Mouse (Mus musculus) neural tube, embryonic 10.5 days (tissue): ENCODE measurements around the gene 1700056E22Rik.

Experiments
- DNase-seq: peaks from one replicate; pipeline ENCODE4 v3.0.0-alpha.2; 2017; ENCODE audit warnings: low spot score; ENCODE audit errors: extremely low spot score

The 1700056E22Rik gene

GRCm38 (mm10) chr1:184034011-184034557 lies at the start of gene 1700056E22Rik:
Gene 1700056E22Rik, minus strand, starts transcription at chr1:184034301.
- peak; percentile 98 for DNase-seq

DNA sequence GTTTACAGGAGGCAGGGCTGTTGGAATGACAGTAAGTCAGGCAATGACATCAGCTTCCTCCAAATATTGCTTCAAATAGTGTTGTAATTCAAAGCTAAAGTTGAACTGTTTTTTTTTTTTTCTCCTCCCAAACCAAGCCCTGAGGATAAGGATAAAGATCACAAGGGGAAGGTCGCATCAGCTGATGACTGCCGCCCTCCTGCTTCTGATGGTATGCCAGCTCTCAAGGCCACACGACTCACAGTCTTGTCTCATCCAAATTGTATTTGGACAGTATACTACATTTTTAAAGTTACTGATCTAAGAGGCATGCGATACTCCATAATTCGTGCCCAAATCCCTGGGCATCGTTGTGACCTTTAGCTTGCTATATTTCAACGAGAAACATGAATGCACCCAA lies 49.1 kb upstream of the 1700056E22Rik start:
- DNase-seq, result no peak

GRCm38 (mm10) chr1:184082661-184083060 lies 48.6 kb upstream of the 1700056E22Rik start:
- DNase-seq, result no peak

DNA sequence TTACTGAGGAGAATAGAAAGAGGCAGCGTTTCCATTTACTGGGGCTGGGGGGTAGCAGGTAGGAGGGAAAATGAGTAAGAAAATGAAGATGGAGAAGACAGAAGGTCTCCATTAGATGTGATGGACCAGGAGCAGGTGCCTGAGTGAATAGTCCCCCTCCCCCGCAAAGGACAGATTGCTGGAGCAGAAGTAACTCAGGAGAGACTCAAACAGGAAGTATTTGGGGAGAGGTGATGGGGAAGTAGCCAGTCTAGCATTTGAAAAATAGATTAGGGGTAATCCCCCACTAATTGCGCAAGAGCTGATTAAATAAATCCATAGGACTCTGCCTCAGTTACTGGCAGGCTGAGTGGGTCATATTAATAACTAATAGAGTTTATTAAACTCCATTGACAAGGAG lies 45.2 kb upstream of the 1700056E22Rik start:
- DNase-seq, result no peak

DNA sequence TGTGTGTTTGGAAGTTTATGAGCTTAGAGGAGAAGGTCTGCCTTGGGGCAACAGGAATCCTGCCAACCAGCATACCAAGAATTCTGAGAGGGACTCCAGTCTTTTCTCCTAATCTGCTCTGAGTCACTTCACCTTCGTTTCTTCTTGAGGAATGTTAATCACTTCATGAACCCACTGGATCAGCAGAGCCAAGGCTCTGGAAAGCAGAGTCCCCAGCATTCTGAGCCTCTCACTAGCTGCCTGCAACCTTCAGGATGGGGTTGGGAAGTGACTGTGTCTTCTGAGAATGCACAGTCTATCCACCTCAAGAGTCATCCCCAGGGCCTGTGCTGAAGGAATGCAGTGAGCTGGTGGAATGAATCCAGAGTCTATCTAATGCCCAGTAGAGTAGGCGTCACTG lies 42.7 kb upstream of the 1700056E22Rik start:
- DNase-seq, result no peak

DNA sequence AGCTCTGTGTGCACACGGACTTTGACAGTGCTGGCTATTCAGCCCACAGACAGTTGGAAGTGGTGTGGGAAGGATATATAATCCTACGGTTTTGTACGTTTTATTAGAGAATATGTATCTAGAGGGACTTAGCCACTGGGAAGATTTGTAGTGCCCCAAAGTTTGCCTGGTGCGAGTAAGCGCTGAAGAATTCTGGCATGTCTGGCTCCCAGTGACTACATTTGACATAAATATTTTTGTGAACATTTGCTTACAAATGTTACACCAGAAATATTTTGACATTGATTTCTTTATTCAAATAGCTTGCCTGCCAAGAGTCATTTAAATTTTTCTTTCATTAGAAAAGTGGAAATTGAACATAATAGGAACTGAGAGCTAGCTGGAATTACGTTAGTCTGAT lies 42.0 kb upstream of the 1700056E22Rik start:
- DNase-seq, result no peak

- DNase-seq, result no peak
Measured at GRCm38 (mm10) chr1:184068971-184069370, 34.9 kb upstream of the 1700056E22Rik start.

DNA sequence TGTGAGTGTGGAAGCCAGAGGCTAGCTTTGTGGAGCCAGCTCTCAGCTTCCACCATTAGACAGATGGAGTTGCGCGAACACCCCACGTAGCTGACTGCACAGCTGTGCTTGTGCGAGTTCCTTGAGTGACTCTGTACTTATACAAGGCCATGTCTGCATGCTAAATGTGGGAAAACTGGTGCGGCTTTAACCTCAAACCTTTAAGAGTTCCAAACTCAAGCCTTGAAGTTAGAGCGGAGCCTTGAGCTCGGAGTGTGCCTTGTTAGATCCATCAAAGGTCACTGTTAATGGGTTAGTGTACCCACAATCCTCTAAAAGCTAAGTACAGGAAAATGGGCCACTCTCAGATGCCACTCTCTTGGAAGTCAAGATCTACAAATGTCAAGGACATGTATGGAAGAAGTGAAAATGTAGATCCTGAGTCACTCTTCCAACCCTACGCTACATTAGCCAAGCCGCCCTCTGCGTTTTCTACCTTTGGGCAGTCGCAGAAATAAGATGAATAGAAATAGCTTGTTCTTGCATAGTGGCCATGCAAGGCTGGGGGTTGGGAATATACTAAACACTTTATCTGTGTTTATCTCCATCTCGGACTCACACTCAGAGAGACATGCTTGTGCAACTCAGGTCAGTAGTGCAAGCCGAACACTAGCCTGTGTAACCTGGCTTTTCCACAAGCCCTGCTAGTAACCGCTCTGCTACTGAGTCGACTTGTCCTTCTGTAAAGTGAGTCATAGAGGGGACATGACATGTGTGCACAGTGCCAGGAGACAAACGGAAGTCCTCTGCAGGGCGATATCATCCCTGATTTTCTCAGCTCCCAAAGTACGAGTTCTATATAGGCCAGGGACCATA lies 33.8 kb upstream of the 1700056E22Rik start:
- no peak for DNase-seq

DNA sequence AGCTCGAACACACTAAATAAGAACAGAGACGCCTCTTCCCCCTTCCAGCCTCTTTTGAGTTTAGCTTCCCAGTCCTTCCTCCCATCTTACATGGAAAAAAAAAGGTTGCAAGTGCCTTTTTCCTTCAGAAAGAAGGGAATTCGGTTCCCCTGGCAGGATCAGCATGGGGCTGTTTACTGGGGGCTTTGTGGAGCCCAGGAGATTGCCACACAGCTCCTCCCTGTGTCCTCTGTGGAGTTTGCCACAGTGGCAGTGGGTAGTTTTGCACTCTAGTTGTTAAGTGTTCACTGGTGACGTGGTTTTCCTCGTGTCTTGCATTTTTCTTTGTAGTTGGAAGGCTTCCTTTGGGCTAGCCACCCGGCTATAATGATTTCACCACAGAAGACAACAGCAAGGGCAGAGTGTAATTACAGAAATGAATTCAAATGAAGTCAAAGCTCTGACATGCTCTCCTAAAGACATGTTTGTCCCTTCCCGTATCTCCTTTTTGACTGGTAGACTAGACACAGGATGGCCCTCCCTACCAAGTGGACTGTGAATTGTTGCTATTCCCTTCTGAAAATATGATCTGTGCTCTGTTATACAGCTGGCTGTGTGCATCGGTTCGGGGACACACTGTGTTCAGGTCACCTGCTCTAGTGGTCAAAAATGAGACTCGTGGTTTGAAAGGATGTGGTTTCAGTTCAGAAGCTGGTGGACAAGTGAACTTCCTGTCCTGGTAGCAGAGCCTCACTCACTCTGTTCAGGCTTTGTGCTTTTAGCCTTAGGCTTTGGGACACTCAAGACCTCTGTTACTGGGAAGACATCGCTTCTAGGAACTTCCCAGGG lies 32.6 kb upstream of the 1700056E22Rik start:
- DNase-seq, result no peak

DNA sequence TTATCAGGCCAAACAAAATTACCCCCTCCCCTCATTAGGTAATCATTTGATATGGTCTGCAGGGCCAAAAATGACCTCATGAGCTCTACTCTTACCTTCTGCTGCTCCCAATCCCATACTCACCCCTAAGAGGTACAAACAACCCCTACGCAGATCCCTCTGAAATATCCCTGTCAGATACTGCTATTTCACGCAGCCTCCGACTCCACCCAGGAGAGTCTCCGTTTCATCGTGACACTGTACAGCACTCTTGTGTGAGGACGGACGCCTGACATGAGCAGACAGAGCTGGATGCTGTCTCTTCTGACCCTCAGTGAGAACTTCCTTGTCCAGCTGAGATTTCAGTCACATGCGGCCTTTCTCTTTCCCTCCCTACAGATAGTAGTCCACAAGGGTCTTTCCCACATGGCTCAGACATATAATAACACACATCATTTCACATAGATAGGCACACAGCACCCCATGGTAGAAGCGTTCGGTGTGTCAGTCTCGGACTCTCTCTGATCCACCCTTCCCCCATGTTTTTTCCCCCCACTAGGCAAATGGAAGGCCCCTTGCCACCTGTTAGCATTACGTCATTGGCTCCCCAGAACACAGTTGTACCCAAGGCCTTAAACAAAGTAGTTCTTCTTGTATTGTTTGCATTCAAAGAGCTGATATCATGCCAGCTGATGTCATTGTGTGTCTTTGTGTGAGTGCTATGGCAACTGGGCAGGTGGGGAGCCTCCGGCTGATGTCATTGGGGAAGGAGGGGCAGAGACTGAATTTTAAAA lies 31.7 kb upstream of the 1700056E22Rik start:
- no peak for DNase-seq

- DNase-seq, result no peak
Measured at GRCm38 (mm10) chr1:184064306-184064705, 30.2 kb upstream of the 1700056E22Rik start.

DNA sequence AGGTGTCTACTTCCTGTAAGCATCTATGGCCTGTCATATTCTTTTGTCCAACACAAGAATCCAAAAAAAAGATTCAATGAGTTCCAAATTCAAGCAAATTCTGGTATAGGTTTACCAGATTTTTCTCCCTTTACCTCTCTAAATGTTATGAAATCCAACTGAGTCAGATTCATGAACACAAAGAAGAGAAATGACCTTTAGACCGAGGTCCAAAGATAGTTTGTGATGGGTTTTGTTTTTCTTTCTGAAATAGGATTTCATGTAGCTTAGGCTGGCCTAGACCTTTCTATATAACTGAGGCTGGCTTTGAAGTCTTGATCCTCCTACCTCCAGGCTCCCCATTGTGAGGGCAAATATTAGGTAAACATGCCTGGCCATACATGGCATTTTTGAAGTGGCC lies 27.8 kb upstream of the 1700056E22Rik start:
- DNase-seq, result no peak

- no peak for DNase-seq
Measured at GRCm38 (mm10) chr1:184060828-184061734, 27.0 kb upstream of the 1700056E22Rik start.

- no peak for DNase-seq
Measured at GRCm38 (mm10) chr1:184060381-184060780, 26.3 kb upstream of the 1700056E22Rik start.

GRCm38 (mm10) chr1:184059814-184060213 lies 25.7 kb upstream of the 1700056E22Rik start:
- DNase-seq, result no peak

DNA sequence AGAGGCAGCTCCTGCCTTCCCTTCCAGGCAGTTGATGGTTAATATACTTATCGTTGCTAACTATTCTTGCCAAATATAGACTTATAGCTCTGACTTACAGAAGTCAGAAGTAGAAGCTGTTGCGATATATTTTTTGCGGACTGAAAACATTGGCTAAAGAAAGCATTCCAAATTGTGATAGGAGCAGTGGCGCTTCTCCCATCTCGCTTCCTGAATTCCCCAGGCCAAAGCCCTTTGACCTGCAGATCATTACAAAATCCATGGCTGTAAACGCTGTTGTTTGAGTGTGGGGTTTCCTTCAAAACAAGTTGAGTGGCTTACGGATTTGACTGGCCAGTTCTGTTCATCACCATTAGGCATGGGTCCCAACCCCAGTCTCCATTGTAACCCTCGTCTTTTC lies 24.1 kb upstream of the 1700056E22Rik start:
- no peak for DNase-seq

DNA sequence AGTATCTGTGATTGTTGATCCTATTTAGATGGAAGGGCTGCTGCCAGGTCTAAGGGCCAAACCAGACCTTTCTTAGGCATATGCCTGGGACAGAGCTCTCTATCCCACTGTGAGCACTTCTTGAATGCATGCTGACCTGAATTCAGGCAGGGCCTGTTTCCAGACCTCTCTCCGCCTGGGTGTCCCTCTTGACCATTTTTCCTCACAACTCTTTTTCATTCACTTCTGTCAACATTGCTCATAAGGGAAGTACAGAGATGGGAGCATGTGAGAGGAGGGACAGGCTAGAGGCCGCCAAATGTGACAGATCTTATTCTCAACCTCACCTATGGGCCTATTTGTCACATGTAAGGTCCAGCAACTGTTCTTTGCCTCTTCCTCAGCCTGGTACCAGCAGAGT lies 20.1 kb upstream of the 1700056E22Rik start:
- DNase-seq, result no peak

- DNase-seq, result no peak
Measured at GRCm38 (mm10) chr1:184053711-184054110, 19.6 kb upstream of the 1700056E22Rik start.

- DNase-seq, result no peak
Measured at GRCm38 (mm10) chr1:184053141-184053540, 19.0 kb upstream of the 1700056E22Rik start.

- no peak for DNase-seq
Measured at GRCm38 (mm10) chr1:184052331-184052730, 18.2 kb upstream of the 1700056E22Rik start.
